Mouse (Mus musculus): ENCODE measurements around the gene Chst11.

- TF ChIP-seq CTCF (IDR thresholded peaks at IDR 0.05; ENCODE audit: low read depth, low read length), result no peak
- no peak for TF ChIP-seq EP300 (IDR thresholded peaks at IDR 0.05; ENCODE audit: insufficient read depth, low read depth, low read length)
Measured at GRCm38 (mm10) chr10:83181831-83182572, 196.7 kb downstream of the Chst11 start.

Measured in ES-Bruce4 (cell line).